Mouse (Mus musculus) heart, embryonic 14.5 days (tissue): ENCODE measurements around the gene Ccdc13. TPM values are rescaled to one million over a fixed set of nuclear protein-coding genes. Genes with fewer than 3 reads are reported as not detected.

Experiments
- ATAC-seq: fragments of 200-750 bp; cut with Nextera tagmentation; 2 replicates; pipeline ENCODE4 v1.8.0; 2017; ENCODE audit warnings: low read depth, moderate TSS enrichment; ENCODE audit not compliant: insufficient number of reproducible peaks, insufficient read depth, low FRiP score
- H3K27ac ChIP-seq, 2 experiments: fragments of 200-500 bp in 1 of 2; fragments of 300-500 bp in 1 of 2; sonication (generic) in 1 of 2; replicated peaks in 1 of 2; 2 replicates each; pipeline ENCODE4 v1.5.1; 2012 to 2014; ENCODE audit warnings: low read depth in 2 of 2, low read length in 2 of 2, control low read depth in 1 of 2, mild to moderate bottlenecking in 1 of 2, mixed read lengths in 1 of 2; ENCODE audit not compliant: control insufficient read depth in 1 of 2, insufficient read depth in 1 of 2
- H3K27me3 ChIP-seq: fragments of 300-500 bp; sonication (generic); 2 replicates; pipeline ENCODE4 v1.6.1; 2014; ENCODE audit warnings: mild to moderate bottlenecking, low read length, control low read depth; ENCODE audit not compliant: control insufficient read depth, insufficient read depth
- H3K36me3 ChIP-seq: fragments of 300-500 bp; sonication (generic); 2 replicates; pipeline ENCODE4 v1.6.1; 2014; ENCODE audit warnings: mild to moderate bottlenecking, control low read depth, low read length, mixed read lengths; ENCODE audit not compliant: control insufficient read depth, insufficient read depth
- H3K4me1 ChIP-seq, 2 experiments: fragments of 200-500 bp in 1 of 2; fragments of 300-500 bp in 1 of 2; sonication (generic) in 1 of 2; 2 replicates each; pipeline ENCODE4 v1.6.1; 2012 to 2014; ENCODE audit warnings: low read length in 2 of 2, control low read depth in 1 of 2, mixed read lengths in 1 of 2; ENCODE audit not compliant: control insufficient read depth in 2 of 2, insufficient read depth in 2 of 2
- H3K4me2 ChIP-seq: fragments of 300-500 bp; sonication (generic); 2 replicates; pipeline ENCODE4 v1.6.1; 2014; ENCODE audit warnings: mild to moderate bottlenecking, low read length
- H3K4me3 ChIP-seq, 2 experiments: fragments of 200-500 bp in 1 of 2; fragments of 300-500 bp in 1 of 2; sonication (generic) in 1 of 2; 2 replicates each; pipeline ENCODE4 v1.5.1; 2012 to 2014; ENCODE audit warnings: low read length in 2 of 2, mild to moderate bottlenecking in 2 of 2, control low read depth in 1 of 2, low read depth in 1 of 2, moderate library complexity in 1 of 2; ENCODE audit not compliant: control insufficient read depth in 1 of 2, insufficient read depth in 1 of 2
- H3K9ac ChIP-seq: fragments of 300-500 bp; sonication (generic); 2 replicates; pipeline ENCODE4 v1.6.1; 2014; ENCODE audit warnings: mild to moderate bottlenecking, low read length
- H3K9me3 ChIP-seq: fragments of 300-500 bp; sonication (generic); 2 replicates; pipeline ENCODE4 v1.6.1; 2016; ENCODE audit warnings: low read length, control low read depth; ENCODE audit not compliant: control insufficient read depth
- WGBS: fragments of 180-500 bp; shearing (Covaris S2); extraction: QIAGEN DNeasy Blood & Tissue Kit; methylation state at CpG from one replicate; pipeline ENCODE4 v1.1.7; 2014; 5-methylcytosine and 5-hydroxymethylcytosine counted together
- polyA plus RNA-seq: library from polyadenylated mRNA; unstranded; fragments of >200 nt; fragmentation: Nextera tagmentation; extraction: Ambion mirVana; gene quantifications from 2 replicates; pipeline ENCODE4 v1.2.1, GENCODE M21; 2014

Gene Ccdc13
- polyA plus RNA-seq, 1 experiment from 2014 or later, result 0.27 TPM

DNA sequence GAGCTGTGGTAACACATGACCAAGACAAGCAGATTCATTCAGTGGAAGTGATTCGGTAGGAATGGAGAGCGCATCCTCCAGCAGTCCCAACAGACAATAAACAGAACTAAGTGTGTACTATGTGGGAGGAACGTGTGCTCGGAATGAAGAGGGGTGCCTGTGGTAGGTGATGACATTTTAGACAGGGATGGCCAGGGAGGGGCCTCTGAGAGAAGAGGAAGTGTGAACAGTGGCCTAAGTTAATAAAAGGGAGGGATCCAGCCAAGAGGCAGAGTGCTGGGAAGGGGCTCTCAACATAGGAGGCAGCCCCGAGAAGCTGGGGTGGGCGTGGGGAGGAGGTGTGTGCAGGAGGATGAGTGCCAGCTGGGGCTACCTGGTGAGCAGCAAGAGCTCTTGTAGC is 10.9 kb downstream of the Ccdc13 start:
- Histone ChIP-seq H3K9ac (no peak overlapping the region), H3K4me3 (no peak overlapping the region), H3K27me3 (no peaks in the 10 kb centered on the region), H3K4me2 (no peak overlapping the region), H3K4me1 (no peaks in the 10 kb centered on the region), H3K36me3 (no peaks in the 10 kb centered on the region), H3K27ac (no peak overlapping the region), H3K9me3 (no peaks in the 10 kb centered on the region)
- no peak for ATAC-seq
- WGBS, result 44% methylated on average over 6 of the region's 6 CpGs

DNA sequence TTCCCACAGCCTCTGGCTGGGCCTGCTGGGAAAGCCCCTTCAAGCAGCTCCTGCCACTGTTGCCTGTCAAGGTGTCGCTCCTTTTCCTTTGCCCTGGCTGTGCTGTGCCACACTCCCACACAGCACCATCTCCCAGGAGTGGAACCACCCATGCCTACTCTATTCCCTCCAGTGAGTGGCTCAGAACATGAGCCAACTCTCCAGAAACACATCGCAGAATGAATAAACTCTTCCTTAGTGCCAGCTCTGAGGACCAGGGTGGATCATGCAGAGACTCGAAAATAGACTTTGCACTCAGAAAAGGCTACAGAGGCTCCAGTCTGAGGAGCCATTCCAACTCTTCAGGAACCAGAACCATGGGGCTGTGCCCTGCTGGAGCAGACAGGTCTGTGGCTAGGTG is 12.9 kb downstream of the Ccdc13 start:
- no peaks in the 10 kb centered on the region for H3K9me3 ChIP-seq
- H3K36me3 ChIP-seq, result no peaks in the 10 kb centered on the region
- H3K4me3 ChIP-seq, result no peak overlapping the region
- no peak for ATAC-seq
- WGBS, result 84% methylated on average over 3 of the region's 3 CpGs
- no peak overlapping the region for H3K9ac ChIP-seq
- no peak overlapping the region for H3K4me2 ChIP-seq
- H3K4me1 ChIP-seq, result no peaks in the 10 kb centered on the region; a peak in 1 of 4 replicates
- H3K27ac ChIP-seq, result no peak overlapping the region
- no peaks in the 10 kb centered on the region for H3K27me3 ChIP-seq

DNA sequence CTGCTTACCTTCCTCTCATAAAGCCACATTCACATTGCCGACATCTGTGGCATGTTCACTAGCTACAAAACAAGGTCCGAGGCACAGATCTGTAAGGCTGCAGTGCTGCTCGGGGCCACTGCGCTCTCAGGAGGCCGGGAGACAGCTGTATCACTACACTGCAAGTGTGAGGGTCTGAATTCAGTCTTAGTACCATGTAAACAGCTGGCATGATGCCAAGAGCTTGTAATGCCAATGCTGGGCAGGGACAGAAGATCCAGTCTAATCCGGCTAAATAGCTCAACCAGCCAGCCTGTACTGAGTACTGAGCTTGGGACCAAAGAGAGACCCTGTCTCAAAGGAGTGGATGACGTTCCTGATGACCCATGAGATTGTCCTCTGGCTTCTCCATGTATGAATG is 15.3 kb downstream of the Ccdc13 start:
- H3K4me3 ChIP-seq, result no peak overlapping the region
- no peaks in the 10 kb centered on the region for H3K27me3 ChIP-seq
- no peak overlapping the region for H3K4me2 ChIP-seq
- no peaks in the 10 kb centered on the region for H3K36me3 ChIP-seq
- H3K27ac ChIP-seq, result no peak overlapping the region
- no peak for ATAC-seq
- no peak overlapping the region for H3K9ac ChIP-seq
- no peaks in the 10 kb centered on the region for H3K9me3 ChIP-seq
- H3K4me1 ChIP-seq, result no peaks in the 10 kb centered on the region; a peak in 1 of 4 replicates
- WGBS, result 68% methylated on average over 7 of the region's 7 CpGs

DNA sequence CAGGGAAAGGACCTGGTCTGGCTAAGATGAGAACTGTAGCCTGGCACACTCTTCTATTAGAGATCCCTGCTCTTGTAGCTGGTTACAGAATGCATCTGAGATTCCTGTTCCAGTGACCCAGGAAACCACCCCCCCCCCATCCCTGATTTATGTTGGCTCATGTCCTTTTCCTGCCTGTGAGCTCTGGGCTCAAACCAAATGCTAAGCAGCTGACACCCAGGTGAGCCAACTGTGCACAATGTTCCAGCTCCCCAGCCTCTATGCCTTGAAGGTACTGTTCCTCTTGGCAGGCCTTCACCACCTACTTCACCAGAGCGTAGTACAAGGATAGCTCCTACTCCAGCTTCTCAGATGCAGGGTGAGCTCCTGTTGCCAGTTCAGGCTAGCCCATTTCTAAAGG is 16.2 kb downstream of the Ccdc13 start:
- H3K27me3 ChIP-seq, result no peaks in the 10 kb centered on the region
- no peak overlapping the region for H3K9ac ChIP-seq
- ATAC-seq, result no peak
- no peaks in the 10 kb centered on the region for H3K9me3 ChIP-seq
- WGBS, result 93% methylated on average over 1 of the region's 1 CpGs
- H3K4me2 ChIP-seq, result no peak overlapping the region
- no peak overlapping the region for H3K27ac ChIP-seq
- no peaks in the 10 kb centered on the region for H3K36me3 ChIP-seq
- H3K4me3 ChIP-seq, result no peak overlapping the region
- no peaks in the 10 kb centered on the region; a peak in 1 of 4 replicates for H3K4me1 ChIP-seq

DNA sequence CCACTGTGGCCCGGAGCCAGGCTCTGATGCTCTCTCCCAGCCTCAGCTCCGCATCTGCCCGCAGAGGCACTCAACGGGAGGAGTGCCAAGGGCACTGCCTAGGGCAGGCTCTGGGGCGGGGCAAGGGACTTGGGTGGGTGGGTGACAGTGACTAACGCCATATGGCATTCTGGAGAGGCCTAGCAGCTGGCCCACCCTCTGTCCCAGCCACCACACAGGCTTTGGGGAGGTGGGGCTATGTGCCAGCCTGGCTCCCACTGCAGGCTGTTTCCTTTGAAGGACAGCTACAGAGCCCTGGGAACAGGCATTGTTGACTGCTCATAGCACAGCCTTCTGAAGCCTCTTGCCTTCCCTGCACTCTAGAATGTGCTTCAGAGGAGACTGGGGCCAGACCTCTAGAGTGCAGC is 16.7 kb downstream of the Ccdc13 start:
- Histone ChIP-seq H3K9me3 (no peaks in the 10 kb centered on the region), H3K4me2 (no peak overlapping the region), H3K9ac (no peak overlapping the region), H3K4me1 (no peaks in the 10 kb centered on the region; a peak in 1 of 4 replicates), H3K36me3 (no peaks in the 10 kb centered on the region), H3K27me3 (no peaks in the 10 kb centered on the region), H3K4me3 (no peak overlapping the region), H3K27ac (no peak overlapping the region)
- 68% methylated on average over 6 of the region's 6 CpGs for WGBS
- no peak for ATAC-seq

DNA sequence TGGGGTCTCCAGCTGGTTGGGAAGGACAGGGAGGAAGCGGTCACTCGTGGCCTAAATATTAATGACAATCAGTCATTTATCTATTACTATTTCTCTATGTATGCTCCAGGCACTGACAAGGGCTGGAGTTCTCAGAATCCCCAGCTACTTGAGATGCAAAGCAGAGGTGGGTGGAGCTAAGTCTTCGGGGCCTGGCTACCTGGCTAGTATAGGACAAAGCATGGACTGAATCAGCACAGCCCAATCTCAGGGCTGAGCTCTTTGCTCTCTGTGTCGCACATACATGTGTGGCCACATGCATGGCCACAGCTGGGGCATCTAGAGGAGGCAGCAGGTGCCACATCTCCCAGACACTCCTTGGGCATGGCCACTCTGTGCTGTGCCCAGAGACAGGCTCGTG is 18.5 kb downstream of the Ccdc13 start:
- H3K4me2 ChIP-seq, result no peak overlapping the region
- no peaks in the 10 kb centered on the region for H3K9me3 ChIP-seq
- no peak overlapping the region for H3K27ac ChIP-seq
- no peak overlapping the region for H3K4me3 ChIP-seq
- H3K4me1 ChIP-seq, result no peaks in the 10 kb centered on the region; a peak in 1 of 4 replicates
- H3K9ac ChIP-seq, result no peak overlapping the region
- no peaks in the 10 kb centered on the region for H3K27me3 ChIP-seq
- 68% methylated on average over 5 of the region's 5 CpGs for WGBS
- H3K36me3 ChIP-seq, result no peaks in the 10 kb centered on the region
- no peak for ATAC-seq

DNA sequence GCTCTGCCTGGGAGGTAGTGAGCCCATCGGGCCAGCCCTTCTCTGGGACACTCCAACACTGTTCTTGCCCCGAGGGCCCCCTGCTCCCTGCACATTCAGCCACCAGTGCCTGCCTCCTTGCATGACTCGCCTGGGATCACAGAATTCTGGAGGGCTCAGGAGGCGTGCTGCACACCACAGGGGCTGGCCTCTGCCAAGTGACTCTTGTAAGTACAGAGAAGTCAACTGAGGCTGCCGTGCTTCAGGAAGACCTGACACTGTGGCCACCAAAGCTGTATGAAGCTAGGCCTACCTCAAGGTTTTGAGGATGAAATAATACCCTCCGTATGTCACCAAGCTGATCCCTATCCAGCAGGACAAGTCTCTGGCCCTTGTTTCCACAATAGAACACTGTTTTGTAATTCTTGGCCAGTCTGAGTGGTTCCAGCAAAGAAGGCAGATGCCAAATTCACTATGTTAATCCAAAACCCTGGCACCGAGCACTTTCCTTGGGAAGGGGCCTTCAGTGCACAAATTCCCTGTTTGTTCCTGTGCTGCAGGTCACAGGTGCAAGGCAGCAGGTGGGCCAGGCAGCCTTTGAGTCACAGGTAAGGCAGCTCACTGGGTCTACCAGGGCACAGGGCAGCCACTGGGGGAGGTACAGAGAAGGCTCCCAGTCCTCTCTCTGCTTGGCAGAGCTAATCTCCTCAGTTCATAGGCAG is 19.3 kb downstream of the Ccdc13 start:
- H3K27ac ChIP-seq, result no peak overlapping the region
- no peak overlapping the region for H3K4me3 ChIP-seq
- no peak overlapping the region for H3K9ac ChIP-seq
- WGBS, result 46% methylated on average over 7 of the region's 7 CpGs
- no peaks in the 10 kb centered on the region for H3K36me3 ChIP-seq
- H3K27me3 ChIP-seq, result no peaks in the 10 kb centered on the region
- no peak for ATAC-seq
- H3K4me2 ChIP-seq, result no peak overlapping the region
- H3K9me3 ChIP-seq, result no peaks in the 10 kb centered on the region
- H3K4me1 ChIP-seq, result no peaks in the 10 kb centered on the region; a peak in 1 of 4 replicates
